Mouse (Mus musculus) limb, embryonic 11.5 days (tissue): ENCODE measurements around the gene Yars2. TPM values are rescaled to one million over a fixed set of nuclear protein-coding genes. Genes with fewer than 3 reads are reported as not detected.

Experiments
- ATAC-seq: fragments of 200-750 bp; cut with Nextera tagmentation; 2 replicates; pipeline ENCODE4 v1.8.0; 2017; ENCODE audit warnings: low read depth; ENCODE audit not compliant: insufficient number of reproducible peaks, low FRiP score, low TSS enrichment
- DNase-seq: peaks from one replicate; pipeline ENCODE4 v3.0.0-alpha.2; 2015; ENCODE audit warnings: low spot score
- H3K27ac ChIP-seq: fragments of 300-500 bp; sonication (generic); replicated peaks from 2 replicates; pipeline ENCODE4 v1.5.1; 2014; ENCODE audit warnings: low read depth, mild to moderate bottlenecking, low read length
- H3K27me3 ChIP-seq: fragments of 300-500 bp; sonication (generic); 2 replicates; pipeline ENCODE4 v1.6.1; 2014; ENCODE audit warnings: mild to moderate bottlenecking, low read length, mixed read lengths; ENCODE audit not compliant: control insufficient read depth, insufficient read depth
- H3K36me3 ChIP-seq: fragments of 300-500 bp; sonication (generic); 2 replicates; pipeline ENCODE4 v1.6.1; 2014; ENCODE audit warnings: mild to moderate bottlenecking, low read length, moderate library complexity, mixed read lengths; ENCODE audit not compliant: control insufficient read depth, insufficient read depth
- H3K4me1 ChIP-seq: fragments of 300-500 bp; sonication (generic); 2 replicates; pipeline ENCODE4 v1.6.1; 2014; ENCODE audit warnings: low read length, mixed read lengths; ENCODE audit not compliant: control insufficient read depth, insufficient read depth
- H3K4me2 ChIP-seq: fragments of 300-500 bp; sonication (generic); 2 replicates; pipeline ENCODE4 v1.6.1; 2014; ENCODE audit warnings: low read depth, mild to moderate bottlenecking, moderate library complexity; ENCODE audit not compliant: severe bottlenecking
- H3K4me3 ChIP-seq: fragments of 300-500 bp; sonication (generic); 2 replicates; pipeline ENCODE4 v1.5.1; 2014; ENCODE audit warnings: low read depth, low read length
- H3K9ac ChIP-seq: fragments of 300-500 bp; sonication (generic); 2 replicates; pipeline ENCODE4 v1.6.1; 2014; ENCODE audit warnings: mild to moderate bottlenecking, low read length
- H3K9me3 ChIP-seq: fragments of 300-500 bp; sonication (generic); 2 replicates; pipeline ENCODE4 v1.6.1; 2016; ENCODE audit warnings: low read length; ENCODE audit not compliant: control insufficient read depth
- WGBS: fragments of 180-500 bp; shearing (Covaris S2); extraction: QIAGEN DNeasy Blood & Tissue Kit; methylation state at CpG from one replicate; pipeline ENCODE4 v1.1.7; 2014; 5-methylcytosine and 5-hydroxymethylcytosine counted together
- polyA plus RNA-seq: library from polyadenylated mRNA; unstranded; fragments of >200 nt; fragmentation: Nextera tagmentation; extraction: Ambion mirVana; gene quantifications from 2 replicates; pipeline ENCODE4 v1.2.1, GENCODE M21; 2014

Yars2 gene
- polyA plus RNA-seq, 1 experiment from 2014 or later: 45.0 TPM

- H3K4me2 ChIP-seq: no peak overlapping the region
- H3K4me1 ChIP-seq: no peaks in the 10 kb centered on the region
- H3K9ac ChIP-seq: no peak overlapping the region
- no peak for ATAC-seq
- 34% methylated on average over 3 of the region's 3 CpGs for WGBS
- no peak overlapping the region for H3K27ac ChIP-seq
- no peaks in the 10 kb centered on the region for H3K27me3 ChIP-seq
- DNase-seq: no peak
- H3K9me3 ChIP-seq: no peaks in the 10 kb centered on the region
- H3K4me3 ChIP-seq: no peak overlapping the region
- no peaks in the 10 kb centered on the region for H3K36me3 ChIP-seq
Measured at GRCm38 (mm10) chr16:16272978-16273377, 29.8 kb upstream of the Yars2 start.

- H3K4me2 ChIP-seq: no peak overlapping the region
- ATAC-seq (no peak), DNase-seq (no peak)
- no peaks in the 10 kb centered on the region for H3K9me3 ChIP-seq
- no peak overlapping the region for H3K4me3 ChIP-seq
- no peaks in the 10 kb centered on the region for H3K4me1 ChIP-seq
- WGBS: 90% methylated on average over 6 of the region's 6 CpGs
- no peak overlapping the region for H3K27ac ChIP-seq
- no peaks in the 10 kb centered on the region for H3K36me3 ChIP-seq
- H3K9ac ChIP-seq: no peak overlapping the region
- no peaks in the 10 kb centered on the region for H3K27me3 ChIP-seq
Measured at GRCm38 (mm10) chr16:16273752-16274151, 29.0 kb upstream of the Yars2 start.

DNA sequence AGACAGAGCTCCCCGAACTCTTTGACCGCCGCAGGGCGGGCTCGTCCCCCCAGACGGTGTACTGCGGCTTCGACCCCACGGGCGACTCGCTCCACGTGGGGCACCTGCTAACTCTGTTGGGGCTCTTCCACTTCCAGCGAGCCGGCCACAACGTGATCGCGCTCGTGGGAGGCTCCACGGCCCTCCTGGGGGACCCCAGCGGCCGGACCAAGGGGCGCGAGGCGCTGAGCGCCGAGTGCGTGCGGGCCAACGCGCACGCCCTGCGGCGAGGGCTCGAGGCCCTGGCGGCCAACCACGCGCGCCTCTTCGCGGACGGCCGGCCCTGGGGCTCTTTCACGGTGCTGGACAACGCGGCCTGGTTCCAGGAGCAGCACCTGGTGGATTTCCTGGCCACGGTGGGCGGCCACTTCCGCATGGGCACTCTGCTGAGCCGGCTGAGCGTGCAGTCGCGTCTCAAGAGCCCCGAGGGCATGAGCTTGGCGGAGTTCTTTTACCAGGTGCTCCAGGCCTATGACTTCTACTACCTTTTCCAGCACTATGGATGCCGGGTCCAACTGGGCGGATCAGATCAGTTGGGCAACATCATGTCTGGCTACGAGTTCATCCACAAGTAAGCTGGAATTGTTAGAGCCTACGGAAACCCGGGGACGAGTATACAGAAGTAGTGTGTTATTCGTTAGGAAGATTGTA is 518 bp downstream of the Yars2 start:
- Histone ChIP-seq H3K9ac (peak overlapping the region; percentile 85), H3K9me3 (no peaks in the 10 kb centered on the region), H3K4me3 (peak overlapping the region; percentile 81), H3K36me3 (peaks cover 2% of the 10 kb centered on the region; the same call in 1 of the 2 replicates), H3K4me1 (0 out of 2 replicates have a peak, but pooled peaks cover 5% of the 10 kb centered on the region), H3K27me3 (no peaks in the 10 kb centered on the region), H3K4me2 (peak overlapping the region; percentile 53), H3K27ac (peak overlapping the region; percentile 75)
- WGBS: under 1% methylated on average over 61 of the region's 61 CpGs
- DNase-seq (peak; percentile 74), ATAC-seq (peak; percentile 72)

GRCm38 (mm10) chr16:16303888-16304287 is 1.1 kb downstream of the Yars2 start:
- Histone ChIP-seq H3K27me3 (no peaks in the 10 kb centered on the region), H3K9ac (peak overlapping the region; percentile 85), H3K27ac (no peak overlapping the region), H3K4me2 (peak overlapping the region; percentile 53), H3K9me3 (no peaks in the 10 kb centered on the region), H3K36me3 (peaks cover 2% of the 10 kb centered on the region; the same call in 1 of the 2 replicates), H3K4me1 (0 out of 2 replicates have a peak, but pooled peaks cover 5% of the 10 kb centered on the region), H3K4me3 (peak overlapping the region; percentile 81)
- DNase-seq: no peak
- WGBS: 18% methylated on average over 7 of the region's 7 CpGs
- ATAC-seq: no peak

- H3K9me3 ChIP-seq: no peaks in the 10 kb centered on the region
- no peak for DNase-seq
- no peaks in the 10 kb centered on the region for H3K4me1 ChIP-seq
- peaks cover 9% of the 10 kb centered on the region for H3K36me3 ChIP-seq
- H3K27me3 ChIP-seq: no peaks in the 10 kb centered on the region
- H3K9ac ChIP-seq: no peak overlapping the region
- no peak overlapping the region for H3K4me2 ChIP-seq
- no peak for ATAC-seq
- no peak overlapping the region for H3K27ac ChIP-seq
- H3K4me3 ChIP-seq: no peak overlapping the region
- WGBS: 81% methylated on average over 5 of the region's 5 CpGs
Measured at GRCm38 (mm10) chr16:16311319-16311718, 8.6 kb downstream of the Yars2 start.

- WGBS: 90% methylated on average over 5 of the region's 5 CpGs
- H3K27me3 ChIP-seq: no peaks in the 10 kb centered on the region
- no peak for ATAC-seq
- no peaks in the 10 kb centered on the region for H3K4me1 ChIP-seq
- no peak overlapping the region for H3K27ac ChIP-seq
- peaks cover 5% of the 10 kb centered on the region; the same call in 1 of the 2 replicates for H3K36me3 ChIP-seq
- H3K4me3 ChIP-seq: no peak overlapping the region
- H3K9ac ChIP-seq: no peak overlapping the region
- DNase-seq: no peak
- no peak overlapping the region for H3K4me2 ChIP-seq
- no peaks in the 10 kb centered on the region for H3K9me3 ChIP-seq
Measured at GRCm38 (mm10) chr16:16325775-16326336, 23.1 kb downstream of the Yars2 start.

GRCm38 (mm10) chr16:16346420-16346819 is 43.7 kb downstream of the Yars2 start:
- H3K27ac ChIP-seq: no peak overlapping the region
- no peak overlapping the region for H3K4me3 ChIP-seq
- H3K4me2 ChIP-seq: no peak overlapping the region
- no peaks in the 10 kb centered on the region for H3K9me3 ChIP-seq
- no peak overlapping the region for H3K9ac ChIP-seq
- DNase-seq (no peak), ATAC-seq (no peak)
- 91% methylated on average over 5 of the region's 5 CpGs for WGBS
- H3K27me3 ChIP-seq: no peaks in the 10 kb centered on the region
- H3K36me3 ChIP-seq: no peaks in the 10 kb centered on the region
- no peaks in the 10 kb centered on the region for H3K4me1 ChIP-seq

GRCm38 (mm10) chr16:16357908-16358307 is 55.1 kb downstream of the Yars2 start:
- 6% methylated on average over 6 of the region's 6 CpGs for WGBS
- DNase-seq (peak; percentile 25), ATAC-seq (no peak)
- peak overlapping the region; percentile 86; the same call in 1 of the 2 replicates for H3K9ac ChIP-seq
- H3K4me1 ChIP-seq: no peaks in the 10 kb centered on the region
- H3K27me3 ChIP-seq: no peaks in the 10 kb centered on the region
- peak overlapping the region; percentile 92 for H3K4me3 ChIP-seq
- H3K27ac ChIP-seq: no peak overlapping the region; the same call in 1 of the 2 replicates
- H3K4me2 ChIP-seq: peak overlapping the region; percentile 52
- H3K9me3 ChIP-seq: no peaks in the 10 kb centered on the region
- no peaks in the 10 kb centered on the region for H3K36me3 ChIP-seq
